20 mouse cellular contexts compared by ENCODE assay signal in genomic region chr16:45770914-45771313, GRCm38 (mm10). TPM values are rescaled to one million over a fixed set of nuclear protein-coding genes. Genes with fewer than 3 reads are reported as not detected.
DNase-seq lines count a peak whose midpoint lies in the region; ATAC-seq lines count a peak whose summit lies in the region.
"Had no signal": no experiment of that assay in that cellular context is flagged by ENCODE, and none has a peak within 500 bp of the region (broad histone marks: within the 10 kb centered on the region; RNA-seq: fewer than 3 reads in every experiment).

No protein-coding gene starts in this region.

- H3K4me3 ChIP-seq in midbrain, embryonic 15.5 days, result no peak overlapping the region
- H3K4me3 ChIP-seq: embryonic facial prominence, embryonic 10.5 days; embryonic facial prominence, embryonic 12.5 days; forebrain, embryonic 13.5 days; forebrain, embryonic 15.5 days had no signal

- H3K9ac ChIP-seq in midbrain, embryonic 15.5 days, result no peak overlapping the region
- H3K9ac ChIP-seq: embryonic facial prominence, embryonic 12.5 days; forebrain, embryonic 13.5 days; forebrain, embryonic 15.5 days; forebrain, postnatal 0 days had no signal

- ATAC-seq in cerebellum, adult (ENCODE audit: insufficient number of reproducible peaks, low FRiP score, low TSS enrichment), result no peak
- ATAC-seq in midbrain, embryonic 15.5 days (replicated peaks), result no peak
- ATAC-seq: activated CD4-positive, CD25-positive, alpha-beta regulatory T cell, adult 4 months; CD4-positive, CD25-positive, alpha-beta regulatory T cell, adult 4 months; forebrain, embryonic 13.5 days; forebrain, embryonic 15.5 days; forebrain, postnatal 0 days; Patski had no signal

- H3K27ac ChIP-seq in midbrain, embryonic 15.5 days, result no peak overlapping the region
- H3K27ac ChIP-seq: embryonic facial prominence, embryonic 10.5 days; embryonic facial prominence, embryonic 12.5 days; forebrain, embryonic 13.5 days; forebrain, embryonic 15.5 days had no signal

- 92% methylated on average over 6 of the region's 6 CpGs for WGBS in midbrain, embryonic 15.5 days

- no peaks in the 10 kb centered on the region for H3K9me3 ChIP-seq in midbrain, embryonic 15.5 days
- H3K9me3 ChIP-seq: embryonic facial prominence, embryonic 10.5 days; embryonic facial prominence, embryonic 12.5 days; forebrain, embryonic 13.5 days; forebrain, embryonic 15.5 days; G1E had no signal

- no peak overlapping the region for H3K4me2 ChIP-seq in midbrain, embryonic 15.5 days
- H3K4me2 ChIP-seq: embryonic facial prominence, embryonic 12.5 days; forebrain, embryonic 13.5 days; forebrain, embryonic 15.5 days had no signal

- H3K27me3 ChIP-seq in midbrain, embryonic 15.5 days (replicated peaks), result no peaks in the 10 kb centered on the region
- H3K27me3 ChIP-seq: CH12.LX; embryonic facial prominence, embryonic 12.5 days; forebrain, embryonic 13.5 days; forebrain, embryonic 15.5 days; Patski had no signal

- DNase-seq in cerebellum, adult 18-20 months, result peak; percentile 21 to 36
- peak; percentile 52 for DNase-seq in cerebellum, adult 9-10 months
- no peak for DNase-seq in cerebellum, postnatal 25 days
- peak; percentile 60 for DNase-seq in brain, adult 2 months (ENCODE audit: low read depth, low spot score)
- DNase-seq: adrenal gland, adult 8-10 months; adrenal gland, postnatal 25 days; B cell, adult 2 months; cerebellum, adult 11 months; forebrain, postnatal 0 days had no signal

- H3K36me3 ChIP-seq in midbrain, embryonic 15.5 days (replicated peaks), result no peaks in the 10 kb centered on the region
- H3K36me3 ChIP-seq: forebrain, embryonic 15.5 days; G1E had no signal

- H3K4me1 ChIP-seq in midbrain, embryonic 15.5 days, result no peaks in the 10 kb centered on the region
- H3K4me1 ChIP-seq: embryonic facial prominence, embryonic 12.5 days had no signal

RNA-seq across cellular contexts. Expression of gene Abhd10, which starts 28.2 kb away (rescaled TPM):
- 42.0 and 43.7 TPM in 2 replicates for polyA plus RNA-seq in midbrain, embryonic 15.5 days (2015; fragmentation: Nextera tagmentation; extraction: Ambion mirVana)

RNA-seq across cellular contexts. Expression of gene Tagln3, which starts 46.5 kb away (rescaled TPM):
- polyA plus RNA-seq in midbrain, embryonic 15.5 days (2015; fragmentation: Nextera tagmentation; extraction: Ambion mirVana), result 390 and 409 TPM in 2 replicates
- polyA plus RNA-seq: activated CD4-positive, CD25-positive, alpha-beta regulatory T cell, adult 4 months; CD4-positive, CD25-positive, alpha-beta regulatory T cell, adult 4 months; G1E had no signal

Comparison
In these comparisons a context has a peak if more than half of its experiments do, and no peak if none do; other contexts are left out.
1. DNase-seq: peak in cerebellum, adult 18-20 months (2 of 2), cerebellum, adult 9-10 months (single experiment) and brain, adult 2 months (single experiment); none in cerebellum, postnatal 25 days (0 of 2).